Mouse (Mus musculus) MN1 (cell line): ENCODE data around the gene Hs3st2.

ENCODE experiments used
- DNase-seq: peaks from one replicate; pipeline ENCODE4 v3.0.0-alpha.2; 2016; ENCODE audit warnings: low spot score

Gene Hs3st2

DNA sequence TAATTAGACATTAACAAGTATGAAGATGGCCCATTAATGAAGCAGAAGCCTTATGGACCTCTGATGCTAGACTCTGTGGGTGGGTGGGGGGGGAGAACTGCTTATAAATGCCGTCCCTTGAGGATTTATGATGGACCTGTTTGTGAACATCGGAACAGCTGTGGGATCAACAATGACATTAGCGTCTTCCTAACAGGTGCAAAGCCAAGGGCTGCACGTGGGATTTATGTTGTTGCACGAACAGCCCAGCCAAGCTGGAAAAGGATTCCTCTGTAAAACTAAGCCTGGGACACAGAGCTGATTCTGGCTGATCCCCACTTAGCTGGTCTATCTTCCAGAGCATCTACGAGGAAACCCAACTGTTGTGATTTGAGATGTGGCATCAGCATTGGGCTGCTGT, 69.0 kb downstream of the Hs3st2 start:
- DNase-seq, result peak; percentile 65

DNA sequence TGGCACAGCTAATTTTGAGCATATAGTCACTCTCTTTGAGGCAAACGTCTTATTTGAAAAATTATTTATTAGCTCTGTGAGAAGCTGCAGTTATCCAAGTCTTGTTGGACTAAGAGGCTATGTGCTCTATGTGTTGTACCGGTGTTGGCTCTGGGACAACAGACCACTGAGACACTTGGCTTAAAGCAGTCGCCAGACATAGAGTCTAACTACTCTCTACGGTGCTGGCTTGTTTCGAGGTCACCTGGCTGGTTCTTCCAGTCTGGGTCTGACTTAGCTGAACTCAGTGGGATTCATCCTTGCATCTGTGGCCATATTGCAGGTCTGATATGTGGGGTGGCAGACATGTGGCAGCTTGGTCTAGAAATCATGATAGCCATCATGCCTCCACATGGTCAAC, 72.8 kb downstream of the Hs3st2 start:
- no peak for DNase-seq

DNA sequence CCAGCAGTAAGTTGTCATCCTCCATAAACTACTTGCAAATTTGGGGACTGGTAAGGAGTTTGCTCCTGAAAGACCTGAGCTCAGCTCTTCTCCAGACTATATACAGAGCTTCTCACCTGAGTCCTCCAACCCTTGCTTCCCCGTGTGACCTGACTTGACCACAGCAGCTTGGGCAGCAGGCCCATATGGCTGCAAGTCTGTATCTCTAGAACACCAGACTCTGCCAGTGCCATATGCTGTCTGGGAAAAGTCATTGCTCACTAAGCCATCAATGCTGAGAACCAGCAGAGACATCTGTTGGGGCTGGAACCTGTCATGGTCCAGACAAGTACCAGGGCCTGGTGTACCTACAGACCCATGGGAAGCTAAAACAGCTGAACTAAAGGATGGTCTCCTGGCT, 73.5 kb downstream of the Hs3st2 start:
- peak; percentile 32 for DNase-seq

DNA sequence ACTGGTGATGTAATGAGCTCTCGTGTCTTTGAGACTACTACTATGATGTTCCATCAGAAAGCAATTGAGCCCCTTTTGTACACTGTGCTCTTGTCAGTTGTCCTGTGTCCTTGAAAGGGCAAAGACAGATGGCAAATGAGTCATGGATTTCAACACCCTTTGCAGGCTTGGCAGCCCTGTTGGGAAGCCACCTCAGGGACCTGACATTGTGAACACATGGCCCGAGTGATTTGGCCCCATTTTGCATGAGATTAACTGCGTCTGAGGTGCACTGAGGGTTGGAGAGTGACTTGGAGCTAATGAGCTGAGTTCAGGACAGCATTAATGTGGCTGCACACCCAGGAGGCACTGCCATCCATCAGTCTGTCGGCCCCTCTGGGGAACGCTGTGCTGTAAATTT, 74.7 kb downstream of the Hs3st2 start:
- DNase-seq, result peak; percentile 31

DNA sequence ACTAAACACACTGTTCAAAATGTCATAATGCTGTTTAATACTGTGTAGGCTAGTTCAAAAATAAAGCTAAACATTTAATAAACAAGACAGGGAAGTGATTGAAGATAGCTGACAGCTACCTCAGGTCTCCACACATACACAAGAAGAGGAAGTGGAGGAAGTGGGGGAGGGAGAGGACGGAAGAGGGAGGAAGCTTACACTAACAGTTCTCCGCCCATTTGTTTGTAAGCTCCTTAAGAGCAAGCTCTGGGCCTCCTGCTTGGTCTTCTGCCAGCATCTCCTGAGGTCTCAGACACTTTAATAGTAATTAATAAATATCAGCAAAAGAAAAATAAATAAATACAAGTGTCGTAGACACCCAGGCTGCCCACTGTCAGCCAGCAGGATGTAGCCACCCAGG, 77.8 kb downstream of the Hs3st2 start:
- no peak for DNase-seq

DNA sequence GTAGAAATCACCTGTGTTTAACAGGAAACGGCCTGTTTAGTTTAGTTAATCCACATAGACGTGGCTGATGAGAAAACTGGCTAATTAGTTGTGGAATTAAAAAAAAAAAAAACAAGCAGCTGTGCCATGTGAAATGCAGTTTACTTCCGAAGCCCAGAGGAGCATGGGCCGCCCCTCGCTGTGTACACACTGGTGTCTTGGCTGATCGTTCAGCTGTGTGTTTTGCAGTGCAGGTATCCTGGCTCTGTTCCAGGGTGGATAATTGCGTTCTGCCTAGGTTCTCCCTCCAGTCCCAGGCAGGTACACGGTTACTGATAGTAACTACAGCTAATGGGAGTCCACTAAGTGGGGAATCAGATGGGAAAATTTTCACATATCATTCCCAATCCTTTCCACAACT, 86.6 kb downstream of the Hs3st2 start:
- DNase-seq, result no peak

DNA sequence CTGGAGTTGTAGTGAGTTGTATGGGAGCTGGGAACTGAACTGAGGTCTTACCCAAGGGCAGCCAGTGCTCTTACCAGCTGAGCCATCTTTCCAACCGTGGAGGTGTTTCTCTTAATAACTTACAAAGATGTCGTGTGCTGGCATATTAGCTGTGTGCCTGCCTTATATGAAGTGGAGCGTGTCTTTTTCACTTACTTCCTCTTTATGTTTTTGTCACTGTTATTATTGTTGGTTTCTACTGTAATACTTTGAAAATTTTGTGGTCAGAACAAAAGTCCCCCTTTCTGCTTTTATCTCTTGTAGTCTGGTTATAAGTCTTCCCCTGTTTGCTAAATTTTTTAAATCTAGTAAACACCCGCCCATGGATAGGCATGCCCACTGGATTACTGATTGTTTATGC, 88.4 kb downstream of the Hs3st2 start:
- DNase-seq, result no peak

DNA sequence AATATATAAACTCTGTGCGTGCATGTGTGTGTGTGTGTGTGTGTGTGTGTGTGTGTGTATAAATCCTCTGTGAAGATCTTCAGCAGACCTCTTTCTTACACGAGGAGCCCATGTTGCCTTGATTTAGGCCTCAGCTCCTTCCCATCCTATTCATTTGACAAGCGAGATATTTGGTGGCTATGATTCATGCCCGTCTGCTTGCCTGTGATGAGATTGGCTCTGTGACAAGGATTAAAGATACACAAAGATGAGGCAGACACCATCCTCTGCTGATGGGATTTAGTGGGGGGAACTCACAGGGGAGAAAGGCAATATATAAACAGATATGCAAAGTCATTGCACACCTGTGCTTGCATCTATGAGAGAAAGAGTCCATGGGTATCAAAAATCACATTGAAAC, 92.9 kb downstream of the Hs3st2 start:
- DNase-seq, result no peak

DNA sequence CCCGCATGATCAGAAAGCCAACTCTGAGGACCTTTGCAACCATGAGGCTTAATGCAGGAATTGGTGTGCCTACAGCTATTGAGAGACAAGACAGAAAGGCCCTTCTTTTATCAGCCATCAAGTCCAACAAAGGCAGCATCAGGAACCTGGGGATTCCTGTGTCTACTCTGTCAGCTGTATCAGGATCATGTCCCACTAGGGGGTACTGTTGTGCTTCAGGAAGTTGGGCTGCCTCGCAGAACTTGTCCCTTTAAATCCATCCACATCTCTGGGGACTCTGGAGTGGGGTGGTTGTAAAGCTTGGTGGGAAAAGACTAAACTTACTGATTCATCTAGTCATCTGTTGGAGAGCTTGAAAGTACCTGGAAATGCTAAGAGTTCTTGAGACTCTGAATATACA, 93.6 kb downstream of the Hs3st2 start:
- peak; percentile 58 for DNase-seq

DNA sequence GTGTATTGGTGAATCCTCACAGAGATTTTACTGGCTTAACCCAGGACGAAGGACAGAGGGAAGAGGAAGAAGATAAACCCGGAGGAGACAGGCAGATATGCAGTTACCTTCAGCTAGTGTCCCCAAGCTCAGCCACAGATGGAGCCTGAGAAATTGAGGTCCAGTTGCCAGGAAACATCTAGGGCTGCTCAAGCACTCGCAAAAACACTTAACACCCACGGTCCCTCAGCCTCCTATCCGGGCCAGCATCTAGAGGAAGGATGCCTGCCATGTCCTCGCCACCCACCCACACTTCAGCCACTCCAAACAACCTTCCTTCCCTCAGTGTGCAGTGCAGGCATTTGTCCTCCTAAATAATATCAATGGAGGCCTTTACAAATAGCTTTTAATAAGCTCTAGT, 95.6 kb downstream of the Hs3st2 start:
- DNase-seq, result no peak

DNA sequence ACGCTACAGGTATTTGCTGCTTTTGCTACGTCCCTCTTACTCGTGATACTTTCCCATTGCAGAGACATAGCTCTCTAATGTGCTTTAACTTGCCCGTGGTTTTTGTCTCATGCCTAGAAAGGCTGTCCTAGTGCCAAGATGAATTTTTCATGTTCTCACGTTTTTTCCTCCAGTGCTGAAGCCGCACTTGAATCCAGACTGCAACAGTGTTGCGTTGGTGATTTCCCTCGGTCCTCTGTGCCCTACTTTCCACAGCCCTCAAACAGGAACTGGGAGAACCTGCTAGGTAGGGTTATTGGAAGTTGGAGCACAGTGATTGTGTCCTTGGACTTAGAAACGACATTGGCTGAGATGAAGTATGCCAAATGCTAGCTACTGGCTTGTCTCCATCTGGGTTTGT, 97.7 kb downstream of the Hs3st2 start:
- DNase-seq, result no peak

DNA sequence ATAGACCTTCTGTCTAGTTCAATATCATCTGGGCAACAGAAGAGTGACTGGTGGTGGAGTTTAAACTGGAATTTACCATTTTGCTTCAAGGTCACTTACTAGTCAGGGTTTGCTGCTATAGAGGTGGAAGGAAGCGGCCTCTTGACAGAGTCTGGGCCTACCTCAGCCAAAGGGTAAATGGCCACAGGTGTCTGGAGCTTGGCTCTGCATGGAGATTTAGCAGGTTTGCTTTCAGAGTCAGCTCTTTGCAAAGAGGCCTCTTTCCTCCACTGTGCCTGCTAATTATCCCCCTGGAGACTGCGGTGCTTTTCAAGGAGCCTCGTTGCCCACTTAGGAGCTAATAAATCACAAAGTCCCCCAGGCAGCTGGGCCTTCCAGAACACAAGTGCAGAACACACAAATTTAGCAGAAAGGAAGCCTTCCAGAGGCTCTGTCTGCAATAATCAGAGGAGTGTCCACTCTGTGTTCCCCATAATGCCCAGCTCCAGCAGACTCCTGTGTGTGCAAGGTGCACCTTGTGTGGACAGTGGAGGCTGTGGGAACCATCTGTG, 99.9 kb downstream of the Hs3st2 start:
- peak; percentile 32 for DNase-seq

DNA sequence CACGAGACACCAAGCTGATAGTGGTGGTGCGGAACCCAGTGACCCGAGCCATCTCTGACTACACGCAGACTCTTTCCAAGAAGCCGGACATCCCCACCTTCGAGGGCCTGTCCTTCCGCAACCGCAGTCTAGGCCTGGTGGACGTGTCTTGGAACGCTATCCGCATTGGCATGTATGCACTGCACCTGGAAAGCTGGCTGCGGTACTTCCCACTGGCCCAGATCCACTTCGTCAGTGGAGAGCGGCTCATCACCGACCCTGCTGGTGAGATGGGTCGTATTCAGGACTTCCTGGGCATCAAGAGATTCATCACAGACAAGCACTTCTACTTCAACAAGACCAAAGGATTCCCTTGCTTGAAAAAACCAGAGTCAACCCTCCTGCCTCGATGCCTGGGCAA, 108.9 kb downstream of the Hs3st2 start:
- DNase-seq, result no peak

DNA sequence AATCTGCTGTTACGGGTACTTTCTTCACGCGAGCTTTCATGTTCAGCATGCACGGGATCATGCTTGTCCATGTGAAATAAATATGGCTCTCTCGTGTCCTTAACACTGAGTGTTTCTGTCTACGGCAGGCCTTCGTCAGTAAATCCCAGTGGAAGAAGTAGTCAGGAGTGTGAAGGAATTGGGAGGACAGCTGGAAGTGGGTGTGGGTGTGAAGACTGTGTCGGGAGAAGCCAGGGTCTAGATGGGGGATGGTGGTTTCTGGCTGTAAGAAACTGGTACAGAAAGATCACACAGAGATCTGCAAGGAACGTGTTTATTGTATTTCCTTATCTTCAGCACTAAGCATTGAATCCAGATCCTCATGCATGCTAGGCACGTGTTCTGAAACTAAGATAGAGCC, 110.0 kb downstream of the Hs3st2 start:
- no peak for DNase-seq

DNA sequence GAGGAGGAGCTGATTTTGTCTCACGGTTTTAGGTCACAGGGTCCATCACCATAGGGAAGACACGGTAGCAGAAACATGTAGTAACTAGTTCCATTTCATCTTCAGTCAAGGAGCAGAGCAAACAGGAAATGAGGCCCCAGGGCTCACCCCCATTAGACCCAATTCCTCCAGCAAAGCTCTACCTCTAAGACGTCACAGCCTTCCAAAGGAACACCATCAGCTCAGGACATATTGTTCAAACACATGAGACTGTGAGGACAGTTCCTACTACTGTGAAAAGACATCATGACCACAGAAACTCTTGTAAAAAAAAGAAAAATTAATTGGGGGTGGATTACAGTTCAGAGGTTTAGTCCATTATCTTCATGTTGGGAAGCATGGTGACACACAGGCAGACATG, 125.1 kb downstream of the Hs3st2 start:
- DNase-seq, result no peak

DNA sequence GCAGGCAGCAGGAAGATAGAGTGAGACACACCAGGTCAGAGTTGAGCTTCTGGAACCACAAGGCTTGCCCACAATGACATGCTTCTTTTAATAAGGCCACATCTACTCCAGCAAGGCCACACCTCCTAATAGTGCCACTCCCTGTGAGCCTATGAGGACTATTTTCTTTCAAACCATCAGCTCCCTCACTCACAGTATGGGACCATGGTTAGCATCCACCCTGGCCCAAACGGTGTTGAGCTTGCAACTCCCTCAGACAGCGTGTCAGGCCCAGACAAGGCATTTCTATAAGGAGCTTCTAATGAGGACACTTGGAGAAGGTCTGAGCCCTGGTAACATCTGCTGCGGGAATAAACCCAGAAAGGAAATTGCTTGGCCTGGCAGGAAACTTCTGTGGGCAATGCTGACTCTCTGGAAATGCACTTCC, 125.5 kb downstream of the Hs3st2 start:
- no peak for DNase-seq

DNA sequence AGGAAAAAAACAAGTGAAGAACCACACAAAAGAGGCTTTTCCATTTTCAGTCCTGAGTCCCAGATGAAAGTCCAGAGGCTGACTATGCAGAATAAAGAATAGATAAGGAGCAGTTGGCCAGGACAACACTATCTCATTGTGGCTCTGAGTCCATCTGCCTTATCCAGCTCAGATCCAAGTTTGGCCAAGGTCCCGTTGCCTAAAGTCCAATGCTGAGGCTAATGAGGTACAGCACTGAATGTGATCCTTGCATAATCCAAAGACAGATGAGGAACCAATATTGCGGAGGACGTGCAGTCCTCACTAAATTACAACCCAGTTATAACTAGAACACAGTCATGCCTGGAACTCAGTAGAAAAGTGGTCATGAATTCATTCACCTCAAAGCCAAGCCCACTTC, 130.5 kb downstream of the Hs3st2 start:
- DNase-seq, result no peak

DNA sequence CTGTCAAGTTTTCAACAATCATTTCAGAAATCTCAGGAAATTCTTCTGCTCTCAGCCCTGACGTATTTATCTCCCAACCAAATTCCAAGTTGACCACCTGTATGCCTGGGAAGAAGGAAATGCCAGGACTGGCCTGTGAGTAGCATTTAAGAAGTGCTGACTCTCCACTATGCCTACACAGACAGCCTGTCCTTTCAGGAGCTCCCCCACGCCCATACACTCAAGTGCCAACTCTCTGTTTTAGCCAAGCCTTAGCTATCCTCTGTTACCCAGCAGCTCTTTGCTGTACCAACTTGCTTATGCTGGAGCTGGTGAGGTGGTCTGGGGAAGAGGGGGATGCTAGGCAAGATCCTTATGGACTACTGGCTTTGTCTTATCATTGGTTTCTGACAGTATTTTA, 137.4 kb downstream of the Hs3st2 start:
- DNase-seq, result no peak

DNA sequence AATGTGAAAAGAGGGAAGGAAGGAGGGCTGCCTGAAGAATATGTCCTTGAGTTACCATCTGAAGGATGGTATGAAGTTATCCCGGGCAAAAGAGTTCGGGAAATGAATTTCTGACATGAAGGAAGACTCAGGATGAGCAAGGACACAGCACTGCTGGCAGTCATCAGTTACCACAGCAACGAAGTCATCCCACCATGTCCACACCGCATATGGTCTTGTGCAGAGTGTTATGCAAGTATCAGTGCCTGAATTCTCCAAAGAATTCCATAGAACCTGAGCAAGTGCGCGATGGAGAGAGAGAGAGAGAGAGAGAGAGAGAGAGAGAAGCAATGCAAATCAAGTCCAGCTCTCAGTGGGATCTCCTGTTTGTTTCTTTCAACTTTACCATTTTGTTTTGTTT, 142.0 kb downstream of the Hs3st2 start:
- no peak for DNase-seq

DNA sequence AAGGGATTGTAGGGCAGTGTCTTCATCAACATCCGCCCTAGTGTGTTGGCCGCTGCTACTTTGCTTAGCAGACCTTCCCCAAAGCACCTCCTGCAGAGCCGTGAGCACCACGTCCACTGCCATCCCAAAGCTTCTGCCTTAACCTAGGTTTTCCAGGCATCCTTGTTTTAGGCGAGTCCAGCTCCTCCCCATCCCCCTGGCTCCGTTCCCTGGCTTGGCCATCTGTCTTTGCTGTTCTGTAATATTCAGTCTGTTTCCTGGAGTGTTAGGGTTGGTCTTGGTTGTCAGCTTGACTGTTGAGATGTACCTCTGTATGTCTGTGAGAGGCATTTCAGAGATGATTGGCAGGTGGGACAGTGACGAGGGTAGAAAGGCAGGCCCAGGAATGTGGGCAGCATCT, 142.7 kb downstream of the Hs3st2 start:
- no peak for DNase-seq

DNA sequence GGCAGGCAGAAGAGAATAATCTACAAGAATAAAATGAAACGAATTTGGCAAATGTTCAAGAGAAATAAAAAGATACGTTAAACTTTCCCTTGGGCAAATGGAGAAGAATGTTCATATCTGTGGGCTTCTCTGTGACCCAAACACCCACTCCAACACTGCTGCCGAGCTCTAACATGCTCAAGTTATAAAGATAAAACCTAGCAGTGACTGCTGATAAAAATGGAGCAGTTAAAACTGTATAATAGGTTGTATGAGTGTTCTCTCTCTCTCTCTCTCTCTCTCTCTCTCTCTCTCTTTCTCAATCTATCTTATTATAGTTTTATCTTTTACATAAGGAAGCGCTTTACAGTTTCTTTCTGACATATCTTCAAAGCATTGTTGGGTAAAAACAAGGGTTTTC, 144.3 kb downstream of the Hs3st2 start:
- DNase-seq, result no peak

DNA sequence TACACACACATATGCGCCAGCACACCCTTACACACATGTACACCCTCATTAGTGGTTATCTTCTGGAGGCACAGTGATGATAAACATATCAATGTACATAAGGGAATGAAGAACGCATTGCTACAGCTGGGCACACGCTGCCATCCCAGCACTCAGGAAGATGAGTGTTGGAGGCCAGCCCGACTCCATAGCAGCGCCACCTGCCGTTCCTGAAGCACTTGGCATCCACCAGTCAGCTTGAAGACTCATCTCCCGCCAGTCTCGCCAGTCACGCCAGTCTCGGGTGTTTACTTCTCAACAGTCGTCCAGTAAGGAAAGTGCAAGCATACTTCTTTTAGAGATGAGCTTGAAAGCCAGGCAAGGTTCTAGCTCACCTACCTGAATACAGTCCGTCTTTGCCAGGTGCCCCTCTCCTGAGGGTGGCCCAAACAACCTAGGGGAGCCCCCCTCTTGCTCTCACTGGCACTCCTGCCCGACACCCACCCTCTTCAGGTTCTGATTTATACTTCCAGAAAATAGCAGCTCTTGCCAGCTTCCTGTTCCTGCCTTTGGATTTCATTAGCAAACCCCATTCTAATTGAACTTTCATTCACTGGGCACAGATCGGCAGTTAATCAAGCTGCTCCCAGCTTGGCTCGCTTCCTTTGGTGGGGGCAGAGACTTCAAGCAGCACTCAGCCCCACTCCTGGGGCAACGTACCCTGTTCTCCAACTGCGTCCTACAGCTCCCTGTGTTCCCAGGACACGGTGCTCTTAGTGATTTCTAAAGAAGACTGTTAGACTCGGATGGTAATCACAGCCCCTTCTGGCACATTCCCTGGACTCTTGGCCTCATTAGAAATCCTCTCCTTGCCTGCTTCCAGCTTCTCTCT, 148.0 kb downstream of the Hs3st2 start:
- DNase-seq, result peak; percentile 76

DNA sequence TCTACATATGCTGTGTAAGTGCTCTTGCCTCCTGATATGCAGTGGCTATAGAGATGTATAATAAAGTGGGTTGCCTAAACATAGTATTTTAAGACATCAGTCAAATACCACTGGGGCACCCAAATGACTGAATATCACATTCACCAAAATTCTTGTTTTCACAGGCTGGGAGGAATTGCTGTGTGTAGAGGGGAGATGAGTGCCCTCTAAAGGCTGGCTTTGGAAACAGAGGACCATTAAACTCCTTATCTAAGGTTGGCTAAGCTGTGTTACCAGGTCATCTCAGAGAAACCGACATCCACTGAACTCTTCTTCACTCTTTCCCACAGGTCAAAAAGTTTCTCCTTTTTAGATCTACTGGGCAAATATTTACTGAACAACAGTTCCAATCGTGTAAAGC, 150.8 kb downstream of the Hs3st2 start:
- no peak for DNase-seq
